In the genomic region with DNA sequence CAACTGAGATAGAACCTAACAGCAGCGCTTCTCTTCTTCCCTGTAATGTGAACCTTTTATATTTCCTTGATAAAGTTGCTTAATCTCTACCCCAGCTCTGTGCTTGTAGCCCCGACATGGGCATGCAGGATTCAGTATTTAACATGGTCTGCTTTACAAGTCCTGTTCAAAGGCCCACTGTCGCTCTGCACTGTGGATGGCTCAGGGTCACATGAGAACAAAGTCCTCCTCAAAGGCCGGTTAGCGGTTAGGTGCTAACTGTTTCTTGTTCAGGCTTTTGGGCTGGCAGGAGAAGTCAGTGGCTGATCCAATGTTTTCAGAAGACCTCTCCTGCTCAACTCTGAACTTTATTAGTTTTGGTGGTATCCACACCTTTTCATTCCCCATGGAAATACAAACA, we compare ENCODE assay signal across 23 mouse cellular contexts. TPM values are rescaled to one million over a fixed set of nuclear protein-coding genes. Genes with fewer than 3 reads are reported as not detected.
A peak's percentile ranks its signal among the peaks of the same experiment; 100 is the strongest.
DNase-seq lines count a peak whose midpoint lies in the region; ATAC-seq and TF ChIP-seq lines count a peak whose summit lies in the region.
"Had no signal": no experiment of that assay in that cellular context is flagged by ENCODE, and none has a peak within 500 bp of the region (broad histone marks: within the 10 kb centered on the region; RNA-seq: fewer than 3 reads in every experiment).

No protein-coding gene starts in this region.

- H3K36me3 ChIP-seq in liver, adult 2 months (ENCODE audit: control insufficient read depth, insufficient read depth, low read length): peaks cover 2% of the 10 kb centered on the region; the same call in 1 of the 2 replicates
- peaks cover 8% of the 10 kb centered on the region; the same call in 1 of the 2 replicates for H3K36me3 ChIP-seq in liver, embryonic 11.5 days (ENCODE audit: control insufficient read depth, insufficient read depth, low read length)

- H3K79me2 ChIP-seq in liver, adult 2 months (ENCODE audit: control insufficient read depth, insufficient read depth, low read length): 0 out of 2 replicates have a peak, but pooled peaks cover 4% of the 10 kb centered on the region

- peaks cover 21% of the 10 kb centered on the region for H3K4me1 ChIP-seq in liver, adult 2 months (ENCODE audit: control insufficient read depth, insufficient read depth, low read length)
- no peaks in the 10 kb centered on the region; the same call in 1 of the 2 replicates for H3K4me1 ChIP-seq in liver, embryonic 11.5 days (replicated peaks; ENCODE audit: control insufficient read depth, insufficient read depth, low read length)
- peaks cover 20% of the 10 kb centered on the region for H3K4me1 ChIP-seq in brown adipose tissue, adult 24 weeks (ENCODE audit: control insufficient read depth, insufficient read depth, insufficient read length, low read length)
- H3K4me1 ChIP-seq: forebrain, embryonic 10.5 days; forebrain, embryonic 13.5 days had no signal

- WGBS in liver, adult 2 months: 26% methylated on average over 5 of the region's 5 CpGs
- 78% methylated on average over 5 of the region's 5 CpGs for WGBS in liver, embryonic 11.5 days

- no peak for TF ChIP-seq CTCF in gastrocnemius, adult 2 months (IDR thresholded peaks at IDR 0.05)
- TF ChIP-seq CTCF in liver, adult 2 months (IDR thresholded peaks at IDR 0.05; ENCODE audit: low read depth, low read length): no peak

- TF ChIP-seq POLR2A in liver, adult 2 months (IDR thresholded peaks at IDR 0.05; ENCODE audit: extremely low read depth, insufficient read depth, low read length): no peak

- intact Hi-C loops in gastrocnemius, adult 2 months (cut with DNase I): no loop called here
- intact Hi-C loops in gastrocnemius, postnatal 36 days (cut with DNase I): no loop called here

- H3K4me3 ChIP-seq in gastrocnemius, adult 2 months: peak overlapping the region; percentile 19
- H3K4me3 ChIP-seq in liver, adult 2 months (ENCODE audit: insufficient read depth, low read depth, low read length): no peak overlapping the region
- no peak overlapping the region for H3K4me3 ChIP-seq in liver, embryonic 11.5 days (ENCODE audit: low read depth, low read length)
- H3K4me3 ChIP-seq in brown adipose tissue, adult 24 weeks (ENCODE audit: insufficient read depth, low read depth, low read length): no peak overlapping the region
- H3K4me3 ChIP-seq: forebrain, embryonic 10.5 days; forebrain, embryonic 13.5 days; heart, embryonic 13.5 days had no signal

- H3K9ac ChIP-seq in liver, adult 2 months (ENCODE audit: low read depth, low read length): no peak overlapping the region
- no peak overlapping the region for H3K9ac ChIP-seq in liver, embryonic 11.5 days (ENCODE audit: low read depth, low read length)
- H3K9ac ChIP-seq: forebrain, embryonic 13.5 days; heart, embryonic 13.5 days; hindbrain, embryonic 14.5 days had no signal

- no peak overlapping the region for H3K4me2 ChIP-seq in liver, embryonic 11.5 days
- H3K4me2 ChIP-seq: forebrain, embryonic 13.5 days; heart, embryonic 13.5 days; hindbrain, embryonic 14.5 days had no signal

- H3K27me3 ChIP-seq in liver, adult 2 months (ENCODE audit: control insufficient read depth, insufficient read depth, low read length): no peaks in the 10 kb centered on the region
- H3K27me3 ChIP-seq in liver, embryonic 11.5 days (replicated peaks; ENCODE audit: control insufficient read depth, insufficient read depth, low read length): no peaks in the 10 kb centered on the region
- H3K27me3 ChIP-seq: forebrain, embryonic 13.5 days; heart, embryonic 13.5 days had no signal

- ATAC-seq in liver, embryonic 11.5 days (replicated peaks; ENCODE audit: low FRiP score): no peak
- ATAC-seq: activated CD4-positive, CD25-positive, alpha-beta regulatory T cell, adult 4 months; forebrain, embryonic 13.5 days; forebrain, embryonic 16.5 days had no signal

- H3K27ac ChIP-seq in gastrocnemius, adult 2 months: peak overlapping the region; percentile 77
- H3K27ac ChIP-seq in liver, adult 2 months (replicated peaks; ENCODE audit: insufficient read depth, low read depth, low read length): peak overlapping the region; percentile 18
- no peak overlapping the region for H3K27ac ChIP-seq in liver, embryonic 11.5 days (ENCODE audit: low read depth, low read length)
- peak overlapping the region; percentile 75 for H3K27ac ChIP-seq in brown adipose tissue, adult 24 weeks (replicated peaks; ENCODE audit: low read depth, low read length)
- H3K27ac ChIP-seq: forebrain, embryonic 10.5 days; forebrain, embryonic 13.5 days; heart, embryonic 13.5 days; hindbrain, embryonic 14.5 days had no signal

- DNase-seq in gastrocnemius, adult 2 months: no peak
- no peak for DNase-seq in gastrocnemius, postnatal 36 days
- DNase-seq in kidney, adult 9 months: peak; percentile 56
- DNase-seq in kidney, postnatal 10 days: no peak
- peak; percentile 88 for DNase-seq in liver, adult 2 months (ENCODE audit: extremely low read depth, low read depth, low spot score)
- DNase-seq in liver, embryonic 11.5 days (ENCODE audit: low spot score): no peak
- no peak for DNase-seq in right cerebral cortex, postnatal 4 days
- DNase-seq: adrenal gland, adult 8-10 months; adrenal gland, postnatal 25 days; cerebellum, adult 18-20 months; cerebellum, adult 9-10 months; cerebellum, postnatal 14 days; gastrocnemius, postnatal 14 days; heart, adult 18-20 months; heart, postnatal 14 days; heart, postnatal 4 days had no signal

- H3K9me3 ChIP-seq in liver, embryonic 11.5 days (ENCODE audit: control insufficient read depth, low read length): no peaks in the 10 kb centered on the region
- H3K9me3 ChIP-seq: forebrain, embryonic 10.5 days; forebrain, embryonic 13.5 days; heart, embryonic 13.5 days had no signal

RNA-seq across cellular contexts. Expression of a gene that starts 17.3 kb away (rescaled TPM):
- 100 to 1,000 TPM; 157 to 173 TPM for total RNA-seq in gastrocnemius, adult 2 months (2021)
- 100 to 1,000 TPM; 146 to 148 TPM for total RNA-seq in gastrocnemius, postnatal 36 days (2021)
- 25.0 and 30.1 TPM in 2 replicates for total RNA-seq in liver, adult 2 months (2014; rRNA removed)
- 27.5 and 28.7 TPM in 2 replicates for polyA plus RNA-seq in liver, adult 2 months (2012; rRNA removed)
- polyA plus RNA-seq in liver, embryonic 11.5 days (2014; fragmentation: Nextera tagmentation; extraction: Ambion mirVana): 107 and 109 TPM in 2 replicates
- polyA plus RNA-seq in brown adipose tissue, adult 24 weeks (2012; ENCODE audit: insufficient read depth, insufficient read length, missing spikeins): 133 and 153 TPM in 2 replicates

RNA-seq across cellular contexts. Expression of a gene that starts 17.3 kb away (rescaled TPM):
- 10 to 100 TPM; 29.7 to 34.0 TPM for total RNA-seq in gastrocnemius, adult 2 months (2021)
- 10 to 100 TPM; 25.5 to 27.5 TPM for total RNA-seq in gastrocnemius, postnatal 36 days (2021)
- 17.7 and 18.7 TPM in 2 replicates for total RNA-seq in liver, adult 2 months (2014; rRNA removed)
- polyA plus RNA-seq in liver, adult 2 months (2012; rRNA removed): 11.5 and 13.1 TPM in 2 replicates
- polyA plus RNA-seq in liver, embryonic 11.5 days (2014; fragmentation: Nextera tagmentation; extraction: Ambion mirVana): 65.7 and 71.5 TPM in 2 replicates
- 12.9 and 17.1 TPM in 2 replicates for polyA plus RNA-seq in brown adipose tissue, adult 24 weeks (2012; ENCODE audit: insufficient read depth, insufficient read length, missing spikeins)

RNA-seq across cellular contexts. Expression of a gene that starts 51.9 kb away (rescaled TPM):
- total RNA-seq in gastrocnemius, adult 2 months (2021): 1 to 10 TPM; 7.6 to 7.8 TPM
- 1 to 10 TPM; 6.3 to 8.0 TPM for total RNA-seq in gastrocnemius, postnatal 36 days (2021)
- 7.0 and 8.3 TPM in 2 replicates for total RNA-seq in liver, adult 2 months (2014; rRNA removed)
- polyA plus RNA-seq in liver, adult 2 months (2012; rRNA removed): 4.3 and 4.7 TPM in 2 replicates
- polyA plus RNA-seq in liver, embryonic 11.5 days (2014; fragmentation: Nextera tagmentation; extraction: Ambion mirVana): 9.1 and 9.7 TPM in 2 replicates
- 9.7 and 13.5 TPM in 2 replicates for polyA plus RNA-seq in brown adipose tissue, adult 24 weeks (2012; ENCODE audit: insufficient read depth, insufficient read length, missing spikeins)

RNA-seq across cellular contexts. Expression of a gene that starts 52.1 kb away (rescaled TPM):
- 1 to 10 TPM; 6.7 to 7.5 TPM for total RNA-seq in gastrocnemius, adult 2 months (2021)
- 1 to 10 TPM; 5.0 to 6.9 TPM for total RNA-seq in gastrocnemius, postnatal 36 days (2021)
- 5.4 and 6.3 TPM in 2 replicates for total RNA-seq in liver, adult 2 months (2014; rRNA removed)
- polyA plus RNA-seq in liver, adult 2 months (2012; rRNA removed): 4.4 and 4.8 TPM in 2 replicates
- 11.5 and 13.2 TPM in 2 replicates for polyA plus RNA-seq in liver, embryonic 11.5 days (2014; fragmentation: Nextera tagmentation; extraction: Ambion mirVana)
- polyA plus RNA-seq in brown adipose tissue, adult 24 weeks (2012; ENCODE audit: insufficient read depth, insufficient read length, missing spikeins): 10.2 and 14.9 TPM in 2 replicates

RNA-seq across cellular contexts. Expression of a gene that starts 52.7 kb away (rescaled TPM):
- under 1 TPM; 0.06 to 0.10 TPM for total RNA-seq in gastrocnemius, adult 2 months (2021)
- total RNA-seq in gastrocnemius, postnatal 36 days (2021): under 1 TPM; 0.05 to 0.35 TPM
- not detected in 2 replicates for total RNA-seq in liver, adult 2 months (2014; rRNA removed)
- not detected in 2 replicates for polyA plus RNA-seq in liver, adult 2 months (2012; rRNA removed)
- 0.05 TPM in 1 of 2 replicates, not detected in the other for polyA plus RNA-seq in liver, embryonic 11.5 days (2014; fragmentation: Nextera tagmentation; extraction: Ambion mirVana)
- polyA plus RNA-seq in brown adipose tissue, adult 24 weeks (2012; ENCODE audit: insufficient read depth, insufficient read length, missing spikeins): 7.1 and 8.0 TPM in 2 replicates
- polyA plus RNA-seq: activated CD4-positive, CD25-positive, alpha-beta regulatory T cell, adult 4 months had no signal

Comparison
In these comparisons a context has a peak if more than half of its experiments do, and no peak if none do; other contexts are left out.
1. DNase-seq: peak in kidney, adult 9 months (single experiment) and liver, adult 2 months (single experiment); none in gastrocnemius, adult 2 months (single experiment), gastrocnemius, postnatal 36 days (0 of 2), kidney, postnatal 10 days (single experiment), liver, embryonic 11.5 days (single experiment) and right cerebral cortex, postnatal 4 days (single experiment).